Mouse (Mus musculus) thymus, adult 18-20 months (tissue): Measurements from ENCODE around the gene Gm281.
"Not testable (repeated sequence)": the region's sequence is repeated elsewhere in the genome, so short reads cannot be mapped to it uniquely, and the experiment has no call there.

Experiments used
- DNase-seq, 2 experiments: peaks; one replicate each; pipeline ENCODE4 v3.0.0; 2022; ENCODE audit warnings: mixed read lengths in 2 of 2

The Gm281 gene

GRCm38 (mm10) chr14:13914387-13915082, at the start of gene Gm281:
Gm281 (minus strand) TSS chr14:13914478.
- DNase-seq: no peak

DNA sequence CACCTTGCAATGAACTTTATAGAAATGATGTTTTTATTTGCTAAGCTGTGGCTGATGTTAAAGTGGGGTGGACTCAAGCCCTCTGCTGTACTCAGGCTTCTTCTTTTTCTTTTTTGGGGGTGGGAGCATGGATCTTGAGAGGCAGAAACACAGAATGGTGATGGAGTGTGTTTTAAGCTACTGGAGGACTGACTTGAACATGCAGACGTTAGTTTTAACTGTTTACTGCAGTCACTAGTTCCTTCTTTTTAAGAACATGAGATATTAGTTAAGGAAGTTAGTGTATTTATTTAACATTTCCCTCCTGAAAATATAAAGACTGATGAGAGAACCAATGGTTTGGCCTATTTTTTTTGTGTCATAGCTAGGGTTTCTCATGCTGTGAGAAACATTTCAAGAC, 49.2 kb upstream of the Gm281 start:
- no peak for DNase-seq

DNA sequence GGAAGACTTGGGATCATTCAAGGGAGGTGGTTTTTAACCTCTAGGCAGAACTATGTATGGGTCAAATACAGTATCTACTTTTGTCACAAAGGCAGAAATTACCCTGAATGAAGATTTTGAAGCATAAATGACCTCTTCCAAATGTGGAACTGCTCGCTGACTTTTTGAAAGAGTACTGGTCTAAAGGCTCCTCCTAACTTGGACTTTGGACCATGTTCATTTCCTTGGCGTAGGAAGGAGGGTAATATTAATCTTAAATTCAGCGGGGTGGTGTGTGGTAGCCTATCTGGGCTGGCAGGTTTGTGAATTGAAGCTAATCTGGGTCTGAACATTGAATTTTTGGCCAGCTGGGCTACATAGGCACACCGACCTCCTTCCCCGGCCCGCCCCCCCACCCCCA, 48.2 kb upstream of the Gm281 start:
- DNase-seq: no peak

DNA sequence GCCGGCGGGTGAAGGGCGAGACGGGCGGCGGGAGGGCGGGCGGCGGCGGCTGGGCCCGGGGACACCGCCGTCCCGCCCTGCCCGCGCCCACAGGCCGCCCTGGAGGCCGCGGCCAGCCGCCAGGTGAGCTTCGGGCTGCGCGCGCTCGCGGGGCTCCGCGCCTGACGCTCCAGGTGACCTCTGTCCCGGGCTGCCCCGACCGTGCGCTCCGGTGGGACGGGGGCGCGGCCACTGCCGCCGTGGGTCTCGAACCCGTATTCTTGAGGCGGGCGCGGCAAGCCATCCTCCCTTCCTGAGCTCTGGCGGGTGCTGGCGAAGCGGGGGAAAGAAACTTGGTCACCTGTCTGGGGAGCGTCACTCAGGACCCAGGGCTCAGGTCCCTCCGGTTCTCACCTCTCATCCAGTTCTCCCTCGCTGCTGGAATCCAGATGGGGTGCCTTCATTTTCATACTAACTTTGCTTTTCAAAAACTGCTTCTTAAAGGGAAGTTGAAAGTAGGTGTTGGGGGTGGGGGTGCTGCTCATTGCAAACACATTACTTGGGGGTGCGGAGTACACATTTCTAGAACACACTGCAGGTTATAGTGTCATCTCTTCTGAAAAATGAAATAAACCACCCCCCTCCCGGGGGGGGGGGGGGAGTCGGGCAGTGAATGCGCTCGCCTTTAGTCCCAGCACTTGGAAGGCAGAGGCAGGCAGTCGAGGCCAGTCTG, 47.3 kb upstream of the Gm281 start, which contains the start of the genes Atxn7 and Thoc7:
Gene Atxn7, plus strand, starts transcription at position 40 of the 712 bp plus-strand sequence.
Gene Thoc7, minus strand, starts transcription at position 452 of the 712 bp plus-strand sequence.
- peak; percentile 36 to 44 for DNase-seq

DNA sequence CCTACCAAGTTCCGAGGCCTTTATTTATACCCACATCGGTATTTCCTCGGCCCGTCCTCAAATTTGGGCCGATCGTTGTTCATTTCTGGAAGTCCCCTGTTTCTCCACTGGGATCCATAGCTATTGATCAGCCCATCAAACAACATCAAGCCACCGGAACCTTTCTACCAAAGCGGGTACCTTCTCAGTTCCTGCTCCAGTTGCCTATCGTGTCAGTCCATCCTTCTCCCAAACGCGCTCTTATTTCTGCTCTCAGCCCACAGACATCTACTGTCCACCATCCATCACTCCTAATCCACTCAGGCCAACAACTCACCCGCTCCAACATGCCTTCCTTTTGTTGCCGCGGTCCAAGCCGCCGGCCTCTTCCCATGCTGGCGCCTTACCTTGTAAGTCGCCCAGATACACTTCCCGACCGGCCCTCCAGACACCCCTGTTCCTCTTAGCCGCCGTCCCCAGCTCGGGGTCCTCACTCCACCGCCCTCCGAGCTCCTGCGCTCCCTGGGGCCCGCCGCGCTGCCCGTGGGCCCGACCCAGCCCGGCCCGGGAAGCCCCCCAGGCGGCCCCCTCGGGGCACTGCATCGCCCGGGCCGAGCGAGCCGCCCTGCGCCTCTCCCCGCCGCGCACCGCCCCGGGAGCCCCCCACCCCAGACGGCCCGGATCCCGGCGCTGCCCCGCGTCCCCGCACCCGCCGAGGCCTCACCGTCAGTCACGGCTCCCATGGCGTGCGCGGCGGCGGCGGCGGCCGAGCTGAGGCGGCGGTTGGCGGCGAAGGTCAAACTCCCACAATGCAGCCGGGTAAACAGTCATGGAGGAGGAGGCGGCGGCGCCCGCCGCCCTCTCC, 46.4 kb upstream of the Gm281 start:
- peak; percentile 31 to 34 for DNase-seq

- peak; percentile 9 to 39 for DNase-seq
Observed at GRCm38 (mm10) chr14:13960079-13960478, 45.8 kb upstream of the Gm281 start.

GRCm38 (mm10) chr14:13952151-13952550, 37.9 kb upstream of the Gm281 start:
- not testable (repeated sequence) for DNase-seq

GRCm38 (mm10) chr14:13950401-13950800, 36.1 kb upstream of the Gm281 start:
- no peak for DNase-seq

DNA sequence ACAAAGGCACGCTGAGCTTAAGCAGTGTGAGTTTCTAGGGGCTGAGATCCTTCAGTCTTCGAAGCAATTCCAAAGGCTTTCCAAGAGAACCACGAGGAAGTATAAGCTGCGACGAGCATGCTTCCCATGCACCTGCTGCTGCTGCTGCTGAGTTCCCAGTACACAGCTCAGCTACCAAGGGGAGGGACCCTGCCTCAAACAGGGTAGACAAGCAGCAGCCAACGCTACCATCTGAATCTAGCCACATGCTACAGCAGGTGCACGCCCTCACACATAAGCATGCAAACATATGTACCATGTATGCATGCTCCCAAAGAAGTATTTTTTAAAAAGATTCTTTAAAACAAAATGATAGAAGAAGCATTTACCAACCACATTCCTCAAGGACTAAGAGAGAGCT, 34.1 kb upstream of the Gm281 start:
- DNase-seq: no peak

DNA sequence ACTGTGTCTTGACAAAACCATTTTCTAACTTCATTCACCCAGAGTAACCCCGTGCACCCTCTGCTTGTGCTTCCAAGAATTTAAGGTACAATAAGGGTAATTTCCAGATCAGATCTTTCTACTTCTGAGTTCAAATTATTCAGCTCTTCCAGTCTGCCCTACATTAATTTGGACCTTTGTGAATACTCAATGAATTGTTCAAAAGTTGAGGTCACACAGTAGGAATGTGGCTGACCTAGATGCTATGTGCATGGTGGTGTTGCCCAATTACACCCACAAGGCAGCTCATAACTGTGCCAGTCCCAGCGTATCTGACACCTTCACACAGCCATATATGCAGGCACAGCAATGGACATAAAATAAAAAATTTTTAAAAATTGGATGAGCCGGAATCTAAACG, 30.4 kb upstream of the Gm281 start:
- DNase-seq: no peak

GRCm38 (mm10) chr14:13934052-13934371, 19.7 kb upstream of the Gm281 start:
- DNase-seq: no peak

- DNase-seq: no peak
Observed at GRCm38 (mm10) chr14:13933290-13934051, 19.2 kb upstream of the Gm281 start.

DNA sequence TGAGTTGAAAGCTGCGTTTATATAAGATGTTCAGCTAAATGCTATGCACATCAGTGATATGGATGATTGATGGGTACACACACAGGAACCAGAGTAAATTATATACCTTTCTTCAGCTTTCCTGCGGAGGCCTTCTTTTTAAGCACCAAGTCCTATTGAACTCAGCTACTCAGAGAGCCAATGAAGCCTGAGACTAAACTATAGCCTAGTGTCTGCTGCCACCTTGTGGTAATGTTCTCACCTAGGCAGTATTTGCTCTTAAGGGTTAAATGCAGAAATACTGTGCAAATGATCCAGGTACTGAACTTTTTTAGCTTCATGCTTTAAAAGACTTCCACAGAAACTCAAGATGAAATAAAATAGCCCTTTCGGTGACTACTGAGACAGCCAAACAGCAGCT, 3.4 kb upstream of the Gm281 start:
- no peak for DNase-seq

DNA sequence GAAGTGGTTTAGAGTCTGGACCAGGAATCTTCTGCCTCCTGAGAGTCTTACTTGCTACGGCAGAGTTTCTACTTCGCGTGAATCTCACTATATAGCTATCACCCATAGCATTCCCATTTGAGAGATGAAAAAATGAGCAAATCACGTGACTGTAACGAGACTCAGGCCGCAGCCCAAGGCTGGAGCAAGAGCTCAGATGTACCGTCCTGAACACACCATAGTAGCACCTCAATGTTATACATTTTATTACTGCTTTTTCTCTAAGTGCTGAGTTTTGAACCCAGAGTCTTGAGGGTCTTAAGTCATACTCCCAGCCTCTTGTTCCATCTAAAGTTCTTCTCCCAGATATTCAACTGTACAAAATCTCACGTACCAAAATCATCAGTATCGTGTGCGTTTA, 2.9 kb upstream of the Gm281 start:
- DNase-seq: no peak

DNA sequence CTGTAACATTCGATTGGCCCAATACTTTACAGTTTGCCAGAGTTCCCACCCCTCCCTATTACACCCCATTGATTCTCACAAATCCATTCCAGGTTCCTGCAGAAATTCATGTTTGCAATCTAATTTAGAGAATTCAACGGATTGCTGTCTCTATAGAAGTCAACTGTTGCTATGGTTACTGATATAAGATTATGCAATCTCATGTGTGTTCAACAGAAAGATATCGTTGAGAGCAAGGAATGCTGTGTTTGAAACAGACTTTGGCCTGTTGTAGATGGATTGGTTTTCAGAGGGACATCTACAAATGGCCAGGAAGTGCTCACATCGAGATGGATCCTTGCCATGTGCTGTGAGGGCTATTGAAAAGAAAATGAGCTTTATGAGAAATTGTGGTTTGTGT, 929 bp upstream of the Gm281 start:
- no peak for DNase-seq

DNA sequence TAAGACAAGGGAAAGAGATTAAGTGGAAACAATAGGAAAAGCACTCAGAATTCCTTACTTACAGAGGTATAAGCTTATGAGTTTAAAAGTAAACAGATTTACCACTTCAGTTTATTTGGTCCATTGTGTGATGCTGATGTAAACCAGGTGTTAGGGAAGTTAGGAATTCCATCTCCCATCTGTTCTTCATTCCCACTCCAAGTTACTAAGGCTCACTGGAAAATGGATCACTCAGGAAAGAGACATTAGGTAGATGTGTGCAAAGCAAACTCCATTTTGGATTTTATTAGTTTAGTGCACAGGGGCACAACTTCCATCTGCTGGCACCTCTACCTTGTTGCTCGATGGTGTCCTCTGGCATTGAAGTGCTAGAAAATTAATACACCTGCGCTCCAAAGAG, 4.1 kb downstream of the Gm281 start:
- no peak for DNase-seq

GRCm38 (mm10) chr14:13907145-13907544, 7.1 kb downstream of the Gm281 start:
- no peak for DNase-seq

DNA sequence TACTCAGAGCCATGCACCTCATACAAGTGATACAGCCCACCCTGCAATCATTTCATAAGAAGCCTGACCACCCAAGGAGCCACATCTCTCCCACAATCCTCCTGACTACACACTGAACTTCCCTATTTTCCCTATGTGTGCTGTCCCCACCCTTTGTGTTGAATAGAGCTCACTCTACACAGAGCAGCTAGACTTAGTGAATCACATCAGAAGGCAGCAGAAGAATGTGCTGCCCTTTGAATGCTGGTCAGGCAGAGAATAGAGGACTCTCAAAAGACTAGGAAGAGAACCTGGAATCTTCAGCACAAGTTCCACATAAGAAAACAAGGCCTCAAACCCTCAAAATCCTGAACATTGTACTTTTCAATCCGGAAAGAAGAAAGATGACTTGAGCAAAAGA, 7.8 kb downstream of the Gm281 start:
- no peak for DNase-seq

DNA sequence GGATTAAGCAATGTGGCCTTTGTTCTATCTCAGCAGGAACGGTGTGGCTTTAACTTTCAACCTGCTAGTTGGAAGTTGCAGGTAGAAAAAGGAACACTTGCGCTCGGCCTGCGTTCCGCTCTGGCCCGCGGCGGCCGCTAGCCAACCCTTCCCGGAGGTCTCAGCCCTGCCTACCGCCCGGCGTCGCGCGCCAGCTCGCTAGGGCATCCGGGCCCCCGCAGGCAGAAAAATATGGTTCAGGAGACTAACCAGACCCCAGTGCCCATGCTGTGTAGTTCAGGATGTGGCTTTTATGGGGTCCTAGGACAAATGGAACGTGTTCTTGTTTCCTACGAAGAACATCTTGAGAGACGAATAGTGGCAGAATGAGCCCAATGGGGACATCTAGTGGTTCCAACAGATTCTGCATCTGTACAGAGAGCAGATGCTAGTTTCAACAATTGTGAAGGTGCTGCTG, 12.6 kb downstream of the Gm281 start:
- DNase-seq: no peak

- no peak for DNase-seq
Observed at GRCm38 (mm10) chr14:13895198-13895597, 19.1 kb downstream of the Gm281 start.

DNA sequence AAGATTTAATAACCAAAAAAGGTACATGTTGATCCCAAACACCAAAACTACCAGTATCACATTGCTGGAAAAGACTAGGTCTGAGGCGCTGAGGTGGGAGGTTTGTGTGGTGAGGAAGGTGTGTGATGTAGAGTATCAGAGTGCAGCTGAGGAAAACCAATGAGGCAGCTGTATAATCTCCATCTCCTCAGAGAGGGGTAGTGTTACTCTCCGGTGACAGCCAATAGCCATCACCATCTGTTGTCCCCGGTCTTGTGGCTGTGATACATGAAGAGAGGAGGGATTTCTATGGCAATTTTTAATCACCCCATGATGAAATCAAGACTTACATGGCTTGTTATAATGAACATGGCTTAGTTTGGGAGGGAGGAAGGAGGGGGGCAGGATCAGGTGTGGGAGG, 20.5 kb downstream of the Gm281 start:
- DNase-seq: no peak

DNA sequence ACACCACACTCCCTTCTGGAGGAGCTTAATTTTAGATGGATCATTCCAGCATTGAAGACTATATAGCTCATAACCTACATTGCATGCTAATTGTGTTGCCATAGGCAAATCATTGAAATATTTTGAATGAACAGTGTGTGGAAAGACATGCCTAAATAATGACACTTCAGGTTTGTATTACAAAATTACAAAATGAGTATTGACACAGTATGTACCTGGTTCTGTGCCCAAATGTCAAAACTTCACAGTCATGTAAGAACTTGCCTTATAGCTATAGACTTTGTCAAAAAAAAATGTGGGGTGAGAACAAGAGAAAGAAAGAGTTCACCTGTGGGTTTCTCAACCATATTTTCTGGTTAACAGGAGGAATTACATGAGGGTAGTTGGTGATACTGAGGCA, 52.9 kb downstream of the Gm281 start:
- no peak for DNase-seq
